Mouse (Mus musculus): ENCODE measurements around the gene Clstn2. TPM values are rescaled to one million over a fixed set of nuclear protein-coding genes. Genes with fewer than 3 reads are reported as not detected.

Clstn2 gene
- total RNA-seq, 1 experiment from 2014 or later, result not detected

DNA sequence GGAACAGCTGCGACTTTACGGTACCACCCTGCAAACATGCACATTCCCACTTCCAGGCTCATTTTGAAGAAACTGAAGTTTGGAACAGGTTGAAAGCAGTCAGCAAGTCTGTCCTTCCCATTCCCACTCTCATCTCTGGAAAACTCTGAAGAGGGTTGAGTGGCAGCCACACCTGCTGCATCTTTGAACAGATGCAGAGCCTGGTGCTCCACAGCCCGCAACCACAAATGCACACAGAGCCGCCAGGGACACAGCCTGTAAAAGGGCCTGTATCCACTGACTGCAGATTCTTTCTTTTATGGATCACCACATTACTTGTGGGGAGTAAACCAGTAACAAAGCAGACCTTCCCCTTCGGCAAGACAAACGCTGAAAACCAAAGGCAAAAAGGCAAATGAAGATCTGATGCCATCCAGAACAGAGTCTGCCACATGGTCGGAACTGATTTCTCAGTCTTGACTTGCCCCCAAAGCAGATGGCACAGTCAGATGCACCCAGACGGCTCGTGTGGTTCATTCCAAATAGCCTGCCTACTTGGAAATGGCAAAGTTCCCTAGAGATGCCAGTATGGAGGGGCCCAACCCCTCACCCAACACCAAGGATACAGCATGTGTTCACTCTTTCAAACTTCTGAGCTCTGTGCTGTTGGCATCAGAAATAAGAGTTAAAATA lies 394.2 kb downstream of the Clstn2 start:
- no peak for ATAC-seq (ENCODE audit: extremely low read depth, insufficient number of reproducible peaks, low FRiP score, poor library complexity, severe bottlenecking)

DNA sequence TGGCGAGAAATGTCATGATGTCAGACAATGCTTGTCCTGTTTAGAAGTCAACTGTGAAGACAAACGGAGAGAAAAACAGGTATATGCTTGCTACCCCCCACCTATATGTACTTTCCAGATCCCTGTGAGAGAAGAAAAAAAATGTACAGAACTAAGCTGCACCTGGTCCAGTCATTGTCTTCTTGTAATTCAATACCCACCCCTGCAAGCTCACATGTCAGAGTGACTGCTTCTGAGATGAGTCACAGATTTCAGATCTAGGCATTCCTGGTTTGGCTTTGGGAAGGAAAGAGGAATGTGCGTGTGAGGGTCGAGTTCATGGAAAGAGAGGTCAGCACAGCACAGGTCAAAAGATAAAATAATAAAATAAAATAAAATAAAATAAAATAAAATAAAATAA lies 397.6 kb downstream of the Clstn2 start:
- no peak for ATAC-seq (ENCODE audit: extremely low read depth, insufficient number of reproducible peaks, low FRiP score, poor library complexity, severe bottlenecking)

DNA sequence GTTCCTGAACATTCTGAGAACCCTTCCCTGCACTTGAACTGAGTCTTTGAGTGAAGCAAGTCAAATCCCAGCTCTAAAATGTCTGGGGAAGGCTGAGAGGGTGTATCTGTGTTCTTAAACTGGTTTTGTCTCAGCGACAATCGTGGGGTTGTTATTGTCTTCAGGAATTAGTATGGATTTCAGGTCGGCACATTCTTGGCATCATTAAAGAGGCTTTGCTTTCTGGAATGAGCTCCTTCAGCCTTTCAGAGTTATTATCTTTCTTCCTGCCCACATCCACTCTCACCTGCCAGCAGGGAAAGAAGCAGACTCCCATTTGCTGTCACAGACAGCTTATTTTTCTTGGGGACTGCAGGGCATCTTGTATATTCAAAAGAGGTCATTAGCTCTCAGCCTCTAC lies 398.1 kb downstream of the Clstn2 start:
- ATAC-seq (ENCODE audit: extremely low read depth, insufficient number of reproducible peaks, low FRiP score, poor library complexity, severe bottlenecking), result no peak

- no peak for ATAC-seq (ENCODE audit: extremely low read depth, insufficient number of reproducible peaks, low FRiP score, poor library complexity, severe bottlenecking)
These were observed 403.8 kb downstream of the Clstn2 start for GRCm38 (mm10) chr9:97629180-97629579.

- no peak for ATAC-seq (ENCODE audit: extremely low read depth, insufficient number of reproducible peaks, low FRiP score, poor library complexity, severe bottlenecking)
These were observed 404.5 kb downstream of the Clstn2 start for GRCm38 (mm10) chr9:97628361-97628908.

DNA sequence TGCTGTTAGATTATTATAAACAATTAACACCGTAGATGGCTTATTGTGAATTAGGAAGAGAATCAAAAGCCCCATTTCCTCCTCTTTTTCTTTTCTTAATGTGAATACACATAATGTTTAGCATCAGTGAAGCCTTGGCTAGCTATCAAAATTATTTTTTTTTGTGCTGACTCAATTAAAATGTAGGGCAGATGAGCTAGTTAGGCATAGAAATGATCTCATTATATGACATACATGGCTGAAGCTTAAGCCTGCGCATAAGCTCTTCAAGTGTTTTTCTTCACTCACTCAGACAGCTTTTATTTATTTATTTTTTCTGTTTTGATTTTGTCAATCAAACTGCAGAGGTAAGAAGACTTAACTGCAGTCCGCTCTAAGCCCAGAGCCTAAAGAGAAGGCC lies 405.1 kb downstream of the Clstn2 start:
- no peak for ATAC-seq (ENCODE audit: extremely low read depth, insufficient number of reproducible peaks, low FRiP score, poor library complexity, severe bottlenecking)

GRCm38 (mm10) chr9:97610566-97610965 lies 422.4 kb downstream of the Clstn2 start:
- ATAC-seq (ENCODE audit: extremely low read depth, insufficient number of reproducible peaks, low FRiP score, poor library complexity, severe bottlenecking), result no peak

DNA sequence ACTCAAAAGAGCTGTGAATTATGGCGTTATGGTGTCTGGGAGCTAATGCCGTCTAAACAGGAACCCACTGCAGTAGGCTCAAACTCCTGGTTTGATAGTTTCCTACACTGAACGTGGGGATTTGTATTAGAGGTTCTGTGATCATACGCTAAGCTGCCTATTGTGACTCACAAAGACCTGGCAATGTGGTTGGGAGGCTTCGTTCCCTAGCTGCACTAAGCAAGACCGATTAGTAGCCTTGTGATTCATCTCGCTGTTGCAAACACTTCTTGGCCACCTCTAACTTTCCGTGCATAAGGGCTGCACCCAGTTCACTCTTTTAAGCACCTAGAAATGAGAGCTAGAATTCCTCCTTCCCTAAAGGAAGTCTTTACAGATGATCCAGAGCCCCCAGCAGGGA lies 429.3 kb downstream of the Clstn2 start:
- ATAC-seq (ENCODE audit: extremely low read depth, insufficient number of reproducible peaks, low FRiP score, poor library complexity, severe bottlenecking), result no peak

GRCm38 (mm10) chr9:97602476-97602875 lies 430.5 kb downstream of the Clstn2 start:
- no peak for ATAC-seq (ENCODE audit: extremely low read depth, insufficient number of reproducible peaks, low FRiP score, poor library complexity, severe bottlenecking)

- ATAC-seq (ENCODE audit: extremely low read depth, insufficient number of reproducible peaks, low FRiP score, poor library complexity, severe bottlenecking), result no peak
These were observed 434.0 kb downstream of the Clstn2 start for GRCm38 (mm10) chr9:97599006-97599405.

- no peak for ATAC-seq (ENCODE audit: extremely low read depth, insufficient number of reproducible peaks, low FRiP score, poor library complexity, severe bottlenecking)
These were observed 442.3 kb downstream of the Clstn2 start for GRCm38 (mm10) chr9:97590712-97591111.

- ATAC-seq (ENCODE audit: extremely low read depth, insufficient number of reproducible peaks, low FRiP score, poor library complexity, severe bottlenecking), result no peak
These were observed 462.1 kb downstream of the Clstn2 start for GRCm38 (mm10) chr9:97570881-97571280.

- ATAC-seq (ENCODE audit: extremely low read depth, insufficient number of reproducible peaks, low FRiP score, poor library complexity, severe bottlenecking), result no peak
These were observed 469.9 kb downstream of the Clstn2 start for GRCm38 (mm10) chr9:97563121-97563520.

DNA sequence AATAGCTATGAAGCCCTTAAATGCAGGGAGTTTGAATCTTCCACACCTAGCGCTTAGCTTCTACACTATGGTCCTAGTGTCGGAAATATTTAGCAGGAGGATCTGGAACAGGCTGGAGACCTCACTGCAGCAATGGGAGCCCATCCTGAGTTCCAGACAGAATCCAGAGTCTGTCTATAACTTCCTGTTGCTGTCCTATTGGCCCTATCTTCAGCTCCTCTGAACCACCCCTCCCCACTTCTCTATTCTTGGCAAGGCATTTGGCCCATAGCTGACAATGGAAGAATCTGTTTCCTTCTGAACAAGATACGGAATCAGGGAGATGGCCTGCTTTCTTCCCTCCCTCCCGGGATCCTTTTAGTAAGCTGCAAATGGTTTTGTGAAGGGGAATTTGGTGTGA lies 488.6 kb downstream of the Clstn2 start:
- no peak for ATAC-seq (ENCODE audit: extremely low read depth, insufficient number of reproducible peaks, low FRiP score, poor library complexity, severe bottlenecking)

- ATAC-seq (ENCODE audit: extremely low read depth, insufficient number of reproducible peaks, low FRiP score, poor library complexity, severe bottlenecking), result no peak
These were observed 491.6 kb downstream of the Clstn2 start for GRCm38 (mm10) chr9:97541419-97541818.

DNA sequence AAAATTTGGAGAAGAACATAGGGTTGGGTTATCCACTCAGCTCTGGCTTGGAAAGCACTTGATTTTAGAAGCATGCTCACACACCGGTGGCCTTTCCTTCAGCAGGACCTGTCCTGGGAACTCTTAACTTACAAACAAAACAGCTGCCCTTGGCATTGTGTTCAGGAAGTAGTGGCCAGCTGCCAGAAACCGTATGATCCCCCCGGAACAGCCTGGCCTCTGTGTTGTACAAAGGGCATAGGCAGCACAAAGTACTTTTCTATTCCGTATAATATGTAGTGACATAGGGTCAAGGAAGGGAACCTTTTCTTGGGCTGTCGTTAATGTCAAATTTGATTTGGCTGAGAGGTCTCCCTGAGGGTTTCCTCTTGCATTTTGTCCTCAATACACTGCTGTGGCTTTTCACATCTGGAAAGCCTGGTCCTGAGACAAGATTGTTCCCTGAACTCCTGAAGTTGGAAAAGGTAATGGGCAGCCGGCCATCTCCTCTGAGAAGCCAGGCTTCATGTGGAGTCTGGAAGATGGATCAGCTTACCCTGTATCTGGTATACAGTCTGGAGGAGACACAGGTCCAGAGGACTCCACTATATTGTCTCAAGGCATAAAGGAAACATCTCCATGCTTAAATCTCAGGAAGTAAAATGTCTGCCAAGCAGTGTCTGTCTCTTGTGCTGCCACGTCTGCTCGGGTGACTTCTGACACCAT lies 494.8 kb downstream of the Clstn2 start:
- ATAC-seq (ENCODE audit: extremely low read depth, insufficient number of reproducible peaks, low FRiP score, poor library complexity, severe bottlenecking), result no peak

DNA sequence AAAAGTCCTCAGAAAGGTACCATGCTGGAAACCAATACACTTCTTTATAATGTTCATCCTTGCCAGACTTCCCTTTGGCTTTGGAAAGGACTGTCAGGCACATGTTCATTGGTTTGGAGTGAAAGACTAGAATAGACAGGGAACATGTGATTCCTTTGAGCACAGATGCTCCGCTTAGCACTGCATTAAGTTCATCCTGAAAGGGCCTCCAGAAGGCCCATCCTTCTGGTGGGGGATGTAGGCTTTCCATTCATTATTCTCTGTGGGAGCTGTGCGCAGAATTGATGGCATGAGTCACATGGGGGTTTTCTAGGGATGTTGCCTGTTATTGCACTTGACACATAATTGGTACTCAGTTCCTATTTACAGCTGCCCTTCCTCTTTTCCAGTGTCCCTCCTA lies 498.8 kb downstream of the Clstn2 start:
- no peak for ATAC-seq (ENCODE audit: extremely low read depth, insufficient number of reproducible peaks, low FRiP score, poor library complexity, severe bottlenecking)

- no peak for ATAC-seq (ENCODE audit: extremely low read depth, insufficient number of reproducible peaks, low FRiP score, poor library complexity, severe bottlenecking)
These were observed 499.7 kb downstream of the Clstn2 start for GRCm38 (mm10) chr9:97533306-97533705.

DNA sequence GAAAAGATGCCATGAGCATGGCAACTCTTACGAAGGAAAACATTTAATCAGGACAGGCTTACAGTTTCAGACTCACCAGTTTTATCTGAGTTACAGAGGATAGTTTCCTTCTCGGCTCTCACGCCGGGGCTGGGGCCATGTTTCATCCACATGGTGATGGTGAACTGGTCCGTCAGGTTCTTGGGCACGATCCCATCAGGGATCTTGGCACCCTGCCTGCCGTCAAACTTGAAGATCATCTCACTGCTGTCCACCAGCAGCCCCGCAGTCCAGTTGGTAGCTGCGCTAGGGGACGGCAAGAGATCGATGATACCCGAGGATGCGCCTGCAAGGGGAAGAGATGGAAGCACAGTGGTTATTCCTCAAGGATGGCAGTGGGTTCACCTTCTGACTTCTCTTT lies 500.4 kb downstream of the Clstn2 start:
- ATAC-seq (ENCODE audit: extremely low read depth, insufficient number of reproducible peaks, low FRiP score, poor library complexity, severe bottlenecking), result no peak

DNA sequence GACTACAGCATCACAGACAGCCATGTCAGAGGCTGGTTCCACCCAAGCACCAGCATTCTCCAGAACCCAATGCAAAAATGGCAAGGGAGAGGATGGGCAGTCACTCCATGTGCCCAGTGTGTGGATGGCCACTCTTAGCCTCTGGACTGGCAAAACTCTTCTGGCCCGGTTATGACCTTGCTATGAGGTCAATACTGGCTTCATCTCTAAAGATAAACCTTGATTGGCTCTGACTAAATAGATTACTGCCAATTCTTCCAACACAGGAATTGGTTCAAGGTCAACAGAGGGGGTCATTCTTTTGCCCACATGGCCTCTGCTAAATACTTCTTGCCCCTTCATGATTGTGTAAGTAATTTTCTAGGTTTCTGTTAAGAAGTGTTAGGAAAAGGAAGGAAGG lies 505.1 kb downstream of the Clstn2 start:
- no peak for ATAC-seq (ENCODE audit: extremely low read depth, insufficient number of reproducible peaks, low FRiP score, poor library complexity, severe bottlenecking)
